Mouse (Mus musculus): ENCODE measurements around the gene Car14.
"Not testable (repeated sequence)": the region's sequence is repeated elsewhere in the genome, so short reads cannot be mapped to it uniquely, and the experiment has no call there.

Car14 gene

DNA sequence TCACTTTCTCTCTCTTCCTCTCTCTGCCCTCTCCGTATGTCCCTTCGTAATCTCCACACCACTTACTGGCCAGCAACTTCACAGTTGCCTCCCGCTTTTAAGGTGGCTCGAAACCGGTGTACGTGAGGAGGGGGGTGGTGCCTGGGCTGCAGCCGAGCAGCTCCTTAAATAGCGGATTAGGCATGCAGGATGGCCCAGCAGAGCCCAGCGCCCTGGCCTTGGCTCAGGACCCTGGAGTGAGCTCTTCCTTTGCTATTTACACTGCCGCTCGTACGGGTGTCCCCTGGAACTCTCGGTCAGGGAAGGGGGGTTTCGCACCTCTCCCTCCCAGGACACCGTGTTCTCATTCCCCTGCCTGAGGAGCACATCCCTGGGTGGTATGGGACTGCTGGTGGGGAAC lies at the start of gene Car14:
Gene Car14, minus strand, starts transcription at position 124 of the 400 bp plus-strand sequence.
- no peak for DNase-seq (ENCODE audit: low read depth, low spot score)

DNA sequence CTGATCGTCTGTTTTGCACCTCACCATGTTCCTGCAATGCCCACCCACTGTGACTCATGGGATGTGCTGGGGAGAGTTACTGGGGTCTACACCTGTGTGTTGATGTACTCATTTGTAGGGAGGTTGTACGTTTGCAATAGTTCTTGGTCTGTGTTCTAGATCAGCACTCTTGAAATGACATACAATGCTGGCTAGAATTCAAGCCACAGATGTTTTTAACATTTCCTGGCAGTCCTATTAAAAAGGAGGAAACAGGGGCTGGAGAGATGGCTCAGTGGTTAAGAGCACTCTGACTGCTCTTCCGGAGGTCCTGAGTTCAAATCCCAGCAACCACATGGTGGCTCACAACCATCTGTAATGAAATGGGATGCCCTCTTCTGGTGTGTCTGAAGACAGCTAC lies 49.0 kb upstream of the Car14 start:
- DNase-seq (ENCODE audit: low read depth, low spot score), result no peak

DNA sequence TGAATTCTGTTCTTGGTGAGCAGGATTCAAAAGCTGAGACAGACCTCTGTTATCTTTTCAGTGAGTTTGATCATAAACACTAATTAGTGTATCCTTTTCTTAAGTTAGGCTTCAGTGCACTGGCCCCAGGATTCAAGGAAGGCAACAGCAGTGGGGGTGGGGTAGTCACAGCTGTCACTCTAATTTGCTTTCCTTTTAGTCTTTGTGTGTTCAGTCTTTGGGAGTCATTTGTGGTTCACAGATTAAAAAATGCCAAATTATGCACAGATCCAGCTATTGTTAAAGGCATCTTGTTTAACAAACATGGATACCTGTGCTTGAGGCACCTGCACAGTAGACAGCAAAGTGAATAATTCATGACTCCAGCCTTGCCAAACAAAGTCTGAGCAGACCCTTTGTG lies 48.5 kb upstream of the Car14 start:
- DNase-seq (ENCODE audit: low read depth, low spot score), result no peak

DNA sequence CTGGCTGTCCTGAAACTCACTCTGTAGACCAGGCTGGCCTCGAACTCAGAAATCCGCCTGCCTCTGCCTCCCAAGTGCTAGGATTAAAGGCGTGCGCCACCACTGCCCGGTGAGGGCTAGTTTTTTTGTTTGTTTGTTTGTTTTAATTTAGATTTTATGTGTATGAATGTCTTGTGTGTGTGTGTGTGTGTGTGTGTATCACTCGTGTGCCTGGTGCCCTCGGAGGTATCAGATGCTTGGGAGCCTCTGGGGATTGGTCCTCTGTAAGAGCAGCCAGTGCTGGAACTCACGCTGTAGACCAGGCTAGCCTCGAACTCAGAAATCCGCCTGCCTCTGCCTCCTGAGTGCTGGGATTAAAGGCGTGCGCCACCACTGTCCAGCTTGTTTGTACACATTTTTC lies 47.1 kb upstream of the Car14 start:
- DNase-seq (ENCODE audit: low read depth, low spot score), result not testable (repeated sequence)

DNA sequence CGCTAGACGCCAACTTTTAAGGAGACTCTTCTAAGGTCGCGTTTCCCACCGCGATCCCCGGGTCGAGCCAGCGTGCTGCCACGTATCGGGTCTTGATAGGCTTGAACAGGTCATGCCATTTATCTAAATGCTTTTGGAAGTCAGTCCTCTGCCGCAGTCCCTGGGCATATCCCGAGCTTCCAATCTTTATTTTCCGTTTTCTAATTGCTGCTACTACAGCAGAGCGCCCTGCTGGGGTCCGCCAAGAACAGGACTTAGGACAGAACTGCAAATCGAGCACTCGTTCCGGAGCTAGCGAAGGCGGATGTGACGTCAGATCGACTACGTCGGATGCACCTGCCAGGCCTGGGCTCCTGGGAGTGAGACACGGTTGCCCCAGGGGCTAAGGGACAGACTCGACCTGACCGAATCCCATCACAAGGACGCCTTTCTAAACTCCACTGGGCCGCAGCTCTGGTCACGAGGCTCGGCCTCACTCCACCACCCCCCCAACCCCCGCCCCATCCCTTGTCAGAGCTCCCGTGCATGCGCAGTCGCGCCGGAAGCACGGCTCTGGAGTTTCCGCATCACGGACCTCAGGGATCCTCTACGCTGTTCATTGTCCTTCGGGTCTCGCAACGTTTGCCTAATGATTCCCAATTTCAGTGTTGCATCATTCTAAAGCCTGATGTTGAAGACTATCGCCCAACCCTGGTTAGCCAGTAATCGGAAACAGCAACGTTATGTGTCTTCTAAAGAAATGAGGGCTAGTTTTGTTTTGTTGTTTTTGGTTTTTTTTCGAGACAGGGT lies 46.5 kb upstream of the Car14 start:
- peak; percentile 93 for DNase-seq (ENCODE audit: low read depth, low spot score)

DNA sequence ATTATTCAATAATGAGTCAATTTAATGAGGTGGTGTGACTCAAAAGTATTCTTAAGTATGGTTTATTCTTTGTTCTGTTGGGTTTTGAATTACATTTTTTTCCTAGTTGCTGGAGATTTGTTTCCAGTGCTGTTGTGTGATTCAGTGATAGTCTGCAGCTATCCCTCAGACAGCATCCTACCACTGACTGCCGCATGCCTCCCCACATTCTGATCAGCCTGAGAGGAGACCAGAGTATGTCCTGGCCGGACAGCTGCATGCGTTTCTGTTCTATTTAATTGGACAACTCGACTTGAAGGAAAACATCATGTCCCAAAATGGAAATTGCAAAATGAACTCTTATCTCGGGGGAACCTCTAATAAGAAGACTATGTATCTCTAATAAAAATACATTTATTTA lies 43.8 kb upstream of the Car14 start:
- no peak for DNase-seq (ENCODE audit: low read depth, low spot score)

DNA sequence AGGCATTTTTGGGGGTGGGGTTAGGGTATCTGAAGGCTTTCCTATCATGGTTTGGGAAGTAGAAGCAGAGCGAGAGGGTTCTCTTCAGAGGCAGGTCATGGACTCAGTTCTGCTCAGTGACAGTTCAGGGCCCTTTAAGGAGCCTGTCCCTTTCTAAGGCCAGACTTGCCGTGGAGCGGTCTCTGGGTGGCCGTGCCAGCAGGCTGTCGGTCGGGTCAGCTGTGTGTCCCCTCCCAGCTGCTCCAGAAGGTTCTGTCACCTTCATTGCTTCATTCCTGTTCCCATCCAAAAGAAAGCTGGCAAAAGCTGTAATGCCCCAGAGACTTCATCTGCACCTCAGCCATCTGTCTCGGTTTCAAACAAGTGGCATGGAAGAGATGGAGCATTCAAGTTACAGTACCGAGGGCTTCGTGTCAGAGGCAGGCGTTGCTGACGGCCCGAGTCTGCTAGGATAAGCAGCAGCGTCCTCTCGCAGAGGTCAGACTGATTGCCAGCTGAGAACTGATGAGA lies 41.3 kb upstream of the Car14 start:
- DNase-seq (ENCODE audit: low read depth, low spot score), result no peak

DNA sequence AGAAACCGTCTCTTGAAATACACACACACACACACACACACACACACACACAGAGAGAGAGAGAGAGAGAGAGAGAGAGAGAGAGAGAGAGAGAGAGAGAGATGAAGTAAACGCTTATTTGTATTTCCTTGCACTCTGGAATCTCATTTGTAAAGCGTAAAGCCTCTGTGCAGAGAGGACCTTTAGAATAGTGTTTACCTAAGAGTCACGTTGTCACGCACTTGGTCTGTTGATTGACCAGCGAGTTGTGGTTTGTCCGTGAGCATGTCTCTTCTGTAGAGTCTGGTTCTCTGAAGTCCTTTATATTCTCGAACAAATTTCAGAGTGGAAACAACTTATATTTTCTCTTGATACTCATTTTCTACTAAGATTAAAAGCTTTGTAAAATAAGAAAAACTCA lies 40.3 kb upstream of the Car14 start:
- no peak for DNase-seq (ENCODE audit: low read depth, low spot score)

DNA sequence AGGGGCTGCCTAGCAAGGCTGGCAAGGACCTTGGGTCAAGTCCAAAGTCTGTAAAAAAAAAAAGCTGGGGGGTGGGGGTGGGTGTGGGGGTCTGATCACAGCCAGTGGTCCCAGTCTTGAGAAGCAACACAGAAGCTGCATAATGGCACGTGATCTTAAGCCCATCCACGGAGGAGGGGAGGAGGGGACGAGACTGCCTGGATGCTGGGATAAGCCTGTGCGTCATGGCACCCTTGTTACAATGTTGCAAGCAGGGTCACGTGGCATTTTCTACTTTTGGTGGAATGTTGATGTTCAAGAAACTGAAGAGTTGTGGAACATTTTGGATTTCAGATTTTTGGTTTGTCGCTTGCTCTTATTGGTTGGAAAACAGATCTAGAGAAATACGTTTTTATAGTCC lies 38.7 kb upstream of the Car14 start:
- no peak for DNase-seq (ENCODE audit: low read depth, low spot score)

DNA sequence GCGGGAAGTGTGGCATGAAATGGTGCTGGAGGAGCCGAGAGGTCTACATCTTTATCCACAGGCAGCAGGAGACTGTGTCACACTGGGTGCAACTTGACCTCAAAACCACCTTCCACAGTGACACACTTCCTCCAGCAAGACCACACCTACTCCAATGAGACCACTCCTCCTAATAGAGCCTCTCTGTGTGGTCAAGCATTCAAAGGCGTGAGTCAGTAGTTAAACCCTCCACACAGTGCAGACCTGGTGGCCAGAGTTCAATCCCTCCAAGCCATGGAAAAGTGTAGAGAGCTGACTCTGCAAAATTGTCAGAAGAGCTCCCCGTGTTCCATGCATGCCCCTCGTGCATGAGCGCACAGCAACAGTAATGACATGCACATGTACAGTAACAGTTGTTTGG lies 38.3 kb upstream of the Car14 start:
- DNase-seq (ENCODE audit: low read depth, low spot score), result no peak

DNA sequence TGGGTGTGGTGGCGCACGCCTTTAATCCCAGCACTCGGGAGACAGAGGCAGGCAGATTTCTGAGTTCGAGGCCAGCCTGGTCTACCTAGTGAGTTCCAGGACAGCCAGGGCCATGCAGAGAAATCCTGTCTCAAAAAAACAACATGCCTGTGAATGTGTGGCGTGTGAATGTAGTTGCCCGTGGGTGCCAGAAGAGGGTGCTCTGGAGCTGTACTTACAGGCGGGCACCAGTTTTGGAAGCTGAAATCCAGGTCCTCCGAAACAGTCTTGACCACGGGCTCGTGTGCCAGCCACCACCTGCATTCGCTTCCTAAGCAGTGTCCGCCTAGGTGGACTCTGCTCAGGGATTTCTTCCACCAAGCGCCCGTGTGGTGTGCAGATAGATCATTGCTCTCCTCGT lies 34.3 kb upstream of the Car14 start:
- DNase-seq (ENCODE audit: low read depth, low spot score), result no peak

DNA sequence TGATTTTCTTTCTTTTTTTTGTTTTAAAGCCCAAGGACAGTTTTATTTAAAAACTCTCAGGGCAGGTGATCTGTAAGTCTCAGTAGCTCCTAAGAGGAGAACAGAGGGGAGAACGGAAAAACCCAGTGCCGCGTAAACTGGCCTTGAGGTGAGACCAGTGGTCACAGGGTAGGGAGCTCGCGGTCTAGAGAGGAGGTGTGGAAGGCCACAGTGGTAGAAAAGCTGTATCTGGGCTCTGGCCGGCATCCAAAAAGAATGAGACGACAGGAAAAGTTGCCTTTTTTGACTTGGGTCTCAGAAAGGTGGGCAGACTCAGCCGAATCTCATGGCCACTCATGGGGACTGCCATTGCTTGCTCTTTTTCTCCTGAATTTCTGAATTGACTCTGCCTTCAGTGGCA lies 33.7 kb upstream of the Car14 start:
- DNase-seq (ENCODE audit: low read depth, low spot score), result no peak

DNA sequence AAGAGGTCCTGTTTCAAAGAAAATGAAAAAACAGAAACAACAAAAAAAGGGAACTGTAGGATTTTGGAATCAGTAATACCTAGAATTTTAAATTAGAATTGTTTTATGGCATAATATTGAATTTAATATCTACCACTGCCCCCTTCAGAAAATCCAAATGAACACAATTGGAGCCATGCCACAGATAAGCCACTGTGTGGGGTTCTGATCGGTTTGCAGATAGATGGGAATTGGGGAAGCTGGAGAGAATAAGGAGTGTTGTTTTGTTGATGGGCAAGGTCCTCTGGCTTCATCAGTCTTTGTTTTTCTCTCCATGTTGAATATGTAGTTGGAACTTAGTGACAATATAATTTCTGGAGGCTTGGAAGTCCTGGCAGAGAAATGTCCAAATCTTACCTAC lies 30.0 kb upstream of the Car14 start:
- no peak for DNase-seq (ENCODE audit: low read depth, low spot score)

DNA sequence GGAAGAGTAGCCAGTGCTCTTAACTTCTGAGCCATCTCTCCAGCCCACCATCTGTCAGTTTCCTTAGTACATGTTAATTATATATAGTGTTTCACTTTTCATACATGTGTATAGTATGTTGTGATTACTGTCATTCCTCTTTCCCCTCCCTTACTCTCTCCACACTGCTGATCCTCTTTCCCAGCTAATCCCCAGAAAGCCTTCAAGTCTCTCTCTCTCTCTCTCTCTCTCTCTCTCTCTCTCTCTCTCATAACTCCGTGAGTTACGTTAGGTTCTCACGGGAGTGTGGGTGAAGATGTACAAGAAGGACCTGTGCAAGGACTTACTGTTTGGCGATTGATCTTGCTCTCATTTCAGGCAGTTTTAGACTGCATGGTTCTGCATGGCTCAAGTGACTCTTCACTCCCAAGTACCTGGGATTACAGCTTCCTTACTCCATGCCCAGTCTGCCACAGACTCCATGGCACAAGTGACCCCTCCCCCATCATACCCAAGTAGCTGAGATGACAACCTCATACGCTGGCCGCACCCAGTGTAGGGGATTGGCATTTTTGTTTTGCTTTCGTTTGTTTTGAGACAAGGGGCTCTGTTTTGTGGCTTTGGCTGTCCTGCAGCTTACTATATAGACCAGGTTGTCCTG lies 28.7 kb upstream of the Car14 start:
- DNase-seq (ENCODE audit: low read depth, low spot score), result no peak

DNA sequence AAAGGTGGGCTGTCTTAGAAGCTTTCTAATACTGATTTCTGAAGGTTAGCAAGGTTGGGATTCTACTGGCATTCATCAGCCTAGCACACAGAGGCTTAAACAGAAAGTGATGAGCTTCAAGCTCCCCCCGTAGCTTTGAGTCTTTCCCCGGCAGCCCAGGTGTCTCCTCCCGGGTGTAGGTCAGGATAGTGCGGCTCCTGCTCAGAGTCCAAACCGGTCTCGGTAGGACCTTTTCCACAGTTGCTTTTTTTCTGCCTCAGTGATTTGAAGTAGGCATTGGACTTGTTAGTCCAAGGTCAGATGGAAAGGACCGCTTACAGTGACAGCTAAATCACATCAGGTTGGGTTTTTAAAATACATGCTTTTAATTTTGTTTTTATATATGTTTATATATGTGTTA lies 28.1 kb upstream of the Car14 start:
- DNase-seq (ENCODE audit: low read depth, low spot score), result no peak

DNA sequence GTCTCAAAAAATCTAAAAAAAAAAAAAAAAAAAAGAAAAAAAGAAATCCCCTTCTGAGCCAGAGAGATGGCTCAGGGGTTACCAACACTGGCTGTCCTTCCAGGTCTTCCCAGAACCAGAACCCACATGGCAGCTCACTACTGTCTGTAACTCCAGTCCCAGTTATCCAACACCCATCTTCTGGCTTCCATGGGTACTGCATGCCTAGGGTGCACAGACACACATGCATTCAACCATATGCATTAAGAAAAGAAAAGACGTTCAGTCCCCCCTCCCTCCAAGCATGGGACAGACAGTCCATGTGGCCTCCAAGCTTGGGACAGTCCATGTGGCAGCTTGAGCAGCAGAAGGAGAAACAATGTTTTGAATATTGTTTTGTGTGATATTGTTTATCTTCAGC lies 27.7 kb upstream of the Car14 start:
- DNase-seq (ENCODE audit: low read depth, low spot score), result no peak

DNA sequence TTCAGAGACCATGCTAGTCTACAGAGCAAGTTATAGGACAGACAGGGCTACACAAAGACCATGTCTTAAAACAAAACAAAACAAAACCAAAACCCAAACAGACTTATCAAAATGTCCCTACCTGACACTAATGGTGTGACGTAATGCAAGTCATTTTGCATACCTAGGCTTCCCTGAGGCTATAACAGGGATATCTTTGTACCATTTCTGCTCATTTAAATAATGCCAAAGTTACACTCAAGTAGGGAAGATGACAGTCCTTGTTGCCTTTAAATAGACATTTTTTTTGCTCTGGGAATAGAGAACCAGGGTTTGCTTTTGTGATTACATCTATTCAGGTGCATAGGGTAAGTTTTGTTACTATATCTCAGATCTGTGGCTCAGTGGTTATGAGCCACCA lies 27.0 kb upstream of the Car14 start:
- peak; percentile 53 for DNase-seq (ENCODE audit: low read depth, low spot score)

DNA sequence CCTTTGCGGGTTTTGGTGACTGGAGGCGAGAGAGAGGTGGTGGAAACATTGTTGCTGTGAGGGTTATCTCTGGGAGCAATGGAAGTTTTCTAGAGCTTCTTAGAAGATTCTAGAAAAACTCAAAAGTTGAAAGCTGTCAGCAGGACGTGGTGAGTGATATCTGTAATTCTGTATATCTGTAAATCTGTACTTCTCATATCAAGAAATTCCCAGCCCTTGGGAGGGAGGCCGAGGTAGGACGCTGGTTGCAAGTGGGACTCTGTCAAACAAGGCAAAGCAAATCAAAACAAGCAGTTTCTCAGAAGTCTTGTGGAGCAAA lies 25.9 kb upstream of the Car14 start:
- peak; percentile 73 for DNase-seq (ENCODE audit: low read depth, low spot score)

DNA sequence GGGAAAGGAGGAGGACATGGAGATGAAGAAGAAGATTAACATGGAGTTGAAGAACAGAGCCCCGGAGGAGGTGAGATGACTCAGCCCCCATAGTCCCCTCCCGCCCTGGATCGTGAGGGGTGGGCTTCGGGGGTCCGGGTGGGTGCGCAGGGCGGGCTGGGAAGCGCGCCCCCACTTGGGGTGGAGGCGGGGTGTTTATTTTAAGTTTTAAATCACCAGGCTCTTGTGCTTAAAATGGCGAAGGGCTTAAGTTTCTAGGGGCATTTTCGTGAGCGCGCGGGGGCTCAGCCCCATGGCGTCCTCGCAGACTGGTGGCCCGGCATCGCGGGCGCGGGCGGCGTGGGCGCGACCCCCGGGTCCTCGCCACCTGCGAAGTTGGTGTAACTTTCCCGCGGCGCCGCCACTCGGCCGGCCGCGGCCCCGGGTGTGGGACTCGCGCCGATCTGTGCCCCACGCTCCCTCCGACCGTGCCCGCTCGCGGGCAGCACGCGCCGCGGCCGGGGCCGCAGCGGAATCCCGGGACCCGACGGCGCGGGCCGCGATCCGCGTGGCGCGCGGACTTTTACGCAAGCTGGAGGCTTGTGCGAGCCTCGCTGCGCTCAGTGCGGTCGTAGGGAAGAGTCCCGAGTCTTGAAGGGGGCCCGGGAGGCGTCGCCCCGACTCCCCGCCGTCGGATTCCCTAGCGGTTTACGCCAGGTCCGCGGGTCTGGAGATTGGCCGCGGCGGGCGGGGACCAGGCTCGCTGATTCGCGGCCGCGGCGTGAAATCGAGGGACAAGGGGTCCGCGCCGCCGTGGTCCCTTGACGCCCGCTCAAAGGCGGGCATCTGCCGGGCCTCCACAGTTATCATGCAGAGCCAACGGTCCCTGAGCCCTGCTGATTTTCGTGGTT lies 25.3 kb upstream of the Car14 start:
- no peak for DNase-seq (ENCODE audit: low read depth, low spot score)

DNA sequence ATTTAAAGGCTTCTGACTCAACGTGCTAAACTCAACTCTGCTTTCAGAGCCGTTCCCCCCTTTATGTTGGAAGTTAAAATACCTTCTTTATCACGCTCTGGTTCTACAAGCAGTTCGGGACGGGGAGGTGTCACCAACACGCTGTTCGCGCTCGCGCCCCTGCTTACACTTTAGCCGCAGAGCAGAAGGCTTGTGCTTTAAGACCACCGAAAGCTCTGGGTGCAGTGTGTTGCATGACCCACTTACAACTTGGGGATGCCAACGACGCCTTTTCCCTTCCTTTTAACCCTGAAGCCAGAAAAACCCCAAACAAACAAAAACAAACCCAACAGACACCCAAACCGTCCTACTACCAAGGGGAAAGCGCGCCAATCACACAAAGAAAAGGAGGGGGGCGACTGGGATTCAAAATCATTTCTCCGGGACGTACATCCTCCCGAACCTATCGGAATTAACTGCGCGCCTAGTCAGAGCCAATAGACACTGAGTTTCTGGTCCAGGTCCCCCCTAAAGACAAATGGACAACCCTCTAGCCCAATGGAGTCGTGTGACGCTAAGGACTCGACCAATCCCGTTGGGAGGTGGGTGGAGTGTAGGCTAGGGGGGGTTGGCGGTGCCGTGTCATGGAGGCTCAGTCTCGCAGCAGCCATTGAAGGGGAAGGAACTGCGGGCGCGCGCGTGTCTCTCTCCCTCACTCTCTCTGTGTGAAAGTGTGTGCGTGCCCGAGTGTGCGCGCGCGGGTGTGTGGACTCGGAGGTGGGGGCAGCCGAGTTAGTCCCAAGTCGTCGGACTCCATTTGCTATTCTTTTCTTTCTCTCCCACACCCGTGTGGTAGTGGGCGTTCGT lies 24.4 kb upstream of the Car14 start, which contains the start of gene Anp32e:
Gene Anp32e, plus strand, starts transcription at position 589 of the 846 bp plus-strand sequence.
- peak; percentile 98 for DNase-seq (ENCODE audit: low read depth, low spot score)

DNA sequence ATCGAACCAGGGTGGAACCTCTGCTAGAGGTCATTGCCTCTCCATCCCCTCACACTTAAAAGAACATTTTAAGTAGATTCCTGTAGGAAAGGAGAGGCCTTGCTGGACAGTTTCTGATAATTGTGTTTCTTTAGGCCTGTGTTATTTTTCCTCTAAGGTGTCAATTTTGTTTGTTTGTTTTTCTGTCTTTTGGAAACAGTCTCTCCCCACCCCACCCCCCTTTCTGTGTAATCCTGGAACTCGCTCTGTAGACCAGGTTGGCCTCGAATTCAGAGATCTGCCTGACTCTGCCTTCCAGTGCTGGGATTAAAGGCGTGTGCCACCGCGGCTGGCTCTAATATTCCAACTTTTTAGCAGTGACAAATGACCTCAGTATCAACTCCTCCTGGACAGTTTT lies 23.8 kb upstream of the Car14 start:
- DNase-seq (ENCODE audit: low read depth, low spot score), result no peak
